Mouse (Mus musculus) heart, embryonic 11.5 days (tissue): ENCODE measurements at regions not wholly inside any gene's neighbourhood (a gene's known extent, or its start where the extent isn't known, plus 50 kb on each side); places are given as distances from the start of the nearest gene placed in this dataset.

ENCODE experiments used
- ATAC-seq: fragments of 200-750 bp; cut with Nextera tagmentation; replicated peaks from 2 replicates; pipeline ENCODE4 v1.8.0; 2017; ENCODE audit warnings: moderate library complexity; ENCODE audit not compliant: insufficient number of reproducible peaks, low FRiP score, low TSS enrichment
- H3K27ac ChIP-seq: fragments of 300-500 bp; sonication (generic); 2 replicates; pipeline ENCODE4 v1.5.1; 2014; ENCODE audit warnings: mild to moderate bottlenecking, low read depth, low read length
- H3K27me3 ChIP-seq: fragments of 300-500 bp; sonication (generic); 2 replicates; pipeline ENCODE4 v1.6.1; 2014; ENCODE audit warnings: mild to moderate bottlenecking, low read length, mixed read lengths; ENCODE audit not compliant: control insufficient read depth, insufficient read depth
- H3K36me3 ChIP-seq: fragments of 300-500 bp; sonication (generic); 2 replicates; pipeline ENCODE4 v1.6.1; 2014; ENCODE audit warnings: mild to moderate bottlenecking, low read length, moderate library complexity, mixed read lengths; ENCODE audit not compliant: control insufficient read depth, insufficient read depth
- H3K4me1 ChIP-seq: fragments of 300-500 bp; sonication (generic); 2 replicates; pipeline ENCODE4 v1.6.1; 2014; ENCODE audit warnings: low read length; ENCODE audit not compliant: control insufficient read depth, insufficient read depth
- H3K4me2 ChIP-seq: fragments of 300-500 bp; sonication (generic); 2 replicates; pipeline ENCODE4 v1.6.1; 2014; ENCODE audit warnings: mild to moderate bottlenecking, moderate library complexity
- H3K4me3 ChIP-seq: fragments of 300-500 bp; sonication (generic); 2 replicates; pipeline ENCODE4 v1.5.1; 2014; ENCODE audit warnings: low read depth, low read length
- H3K9ac ChIP-seq: fragments of 300-500 bp; sonication (generic); 2 replicates; pipeline ENCODE4 v1.6.1; 2014; ENCODE audit warnings: mild to moderate bottlenecking, low read depth, low read length, moderate library complexity
- H3K9me3 ChIP-seq: fragments of 300-500 bp; sonication (generic); replicated peaks from 2 replicates; pipeline ENCODE4 v1.6.1; 2016; ENCODE audit warnings: low read length; ENCODE audit not compliant: control insufficient read depth
- WGBS: fragments of 180-500 bp; shearing (Covaris S2); extraction: QIAGEN DNeasy Blood & Tissue Kit; methylation state at CpG from one replicate; pipeline ENCODE4 v1.1.7; 2014; ENCODE audit not compliant: insufficient replicate concordance; 5-methylcytosine and 5-hydroxymethylcytosine counted together

DNA sequence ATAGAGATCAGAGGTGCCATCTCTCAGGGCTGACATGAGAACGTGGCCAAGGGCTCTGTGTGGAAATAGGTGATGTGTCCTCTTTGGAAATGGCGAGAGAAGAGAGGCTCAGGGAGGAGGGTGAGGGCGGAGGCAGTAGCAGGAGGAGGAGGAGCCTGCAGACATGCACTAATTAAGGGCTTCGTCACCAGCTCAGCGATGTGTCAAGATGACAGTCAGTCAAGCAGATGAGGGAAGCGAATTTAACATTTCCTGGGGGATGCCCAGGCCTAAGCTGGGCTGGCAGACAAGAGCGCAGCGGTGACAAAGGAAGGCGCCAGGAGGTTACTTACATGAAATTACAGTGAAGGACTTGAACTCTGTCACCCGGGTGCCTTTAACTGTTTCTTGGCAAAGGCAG, 455.1 kb upstream of the Tbx3 start:
- no peak overlapping the region for H3K4me2 ChIP-seq
- H3K27ac ChIP-seq: no peak overlapping the region
- no peak overlapping the region for H3K4me3 ChIP-seq
- H3K9me3 ChIP-seq: no peaks in the 10 kb centered on the region; the same call in 1 of the 2 replicates
- no peak overlapping the region for H3K9ac ChIP-seq
- no peaks in the 10 kb centered on the region for H3K4me1 ChIP-seq
- peaks cover 6% of the 10 kb centered on the region; the same call in 1 of the 2 replicates for H3K27me3 ChIP-seq
- H3K36me3 ChIP-seq: no peaks in the 10 kb centered on the region
- 78% methylated on average over 10 of the region's 10 CpGs for WGBS
- ATAC-seq: no peak

GRCm38 (mm10) chr5:119216146-119216545, 454.3 kb upstream of the Tbx3 start:
- Histone ChIP-seq H3K4me1 (no peaks in the 10 kb centered on the region), H3K4me3 (no peak overlapping the region), H3K4me2 (no peak overlapping the region), H3K9ac (no peak overlapping the region), H3K9me3 (no peaks in the 10 kb centered on the region), H3K27me3 (peaks cover 6% of the 10 kb centered on the region; the same call in 1 of the 2 replicates), H3K36me3 (no peaks in the 10 kb centered on the region), H3K27ac (no peak overlapping the region)
- ATAC-seq: no peak
- 79% methylated on average over 3 of the region's 3 CpGs for WGBS

DNA sequence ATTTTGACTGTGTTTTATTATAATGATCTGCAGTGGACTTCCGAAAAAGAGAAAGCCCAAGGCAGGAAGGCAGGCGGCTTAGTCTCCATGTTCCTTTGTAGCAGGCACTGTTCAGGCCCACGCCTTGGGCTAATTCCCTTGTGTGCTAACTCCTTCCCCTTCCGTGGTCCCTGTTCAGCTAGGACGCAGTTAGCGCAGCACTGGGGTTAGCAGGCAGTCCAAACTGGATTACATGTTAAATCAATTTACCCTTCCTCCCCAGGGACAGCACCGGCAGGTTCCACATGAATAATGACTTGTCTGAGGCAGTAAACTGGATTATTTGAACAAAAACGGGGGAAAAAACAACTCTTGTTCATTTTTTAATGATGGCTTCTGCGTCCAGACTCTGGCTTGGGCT, 453.4 kb upstream of the Tbx3 start:
- no peak overlapping the region for H3K9ac ChIP-seq
- 79% methylated on average over 9 of the region's 9 CpGs for WGBS

DNA sequence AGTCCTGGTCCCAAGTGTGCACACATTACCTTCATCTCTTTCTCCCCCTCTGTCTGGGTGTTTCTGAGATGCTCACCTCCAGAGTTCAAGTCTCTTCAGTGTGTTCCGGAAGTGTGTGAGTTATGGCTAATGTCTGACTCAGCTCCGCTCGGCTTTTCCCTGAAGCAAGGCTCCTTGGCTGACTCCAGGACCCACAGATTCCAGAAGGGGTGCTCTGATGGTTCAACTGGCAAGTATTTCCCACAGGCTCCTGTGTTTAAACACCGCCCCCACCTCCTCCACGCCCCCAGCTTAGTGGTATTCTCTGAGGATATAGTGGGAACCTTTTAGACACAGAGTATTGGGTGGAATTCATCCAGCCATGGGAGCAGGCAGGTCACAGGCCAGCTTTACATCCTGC, 441.8 kb upstream of the Tbx3 start:
- H3K4me3 ChIP-seq: no peak overlapping the region
- no peak for ATAC-seq
- 89% methylated on average over 5 of the region's 5 CpGs for WGBS
- no peaks in the 10 kb centered on the region for H3K4me1 ChIP-seq
- H3K4me2 ChIP-seq: no peak overlapping the region
- H3K27ac ChIP-seq: no peak overlapping the region
- H3K36me3 ChIP-seq: no peaks in the 10 kb centered on the region
- H3K9me3 ChIP-seq: no peaks in the 10 kb centered on the region
- H3K9ac ChIP-seq: no peak overlapping the region
- H3K27me3 ChIP-seq: no peaks in the 10 kb centered on the region

More for the DNA sequence above, 453.4 kb upstream of the Tbx3 start:
- H3K4me2 ChIP-seq: no peak overlapping the region
- no peaks in the 10 kb centered on the region for H3K9me3 ChIP-seq
- no peaks in the 10 kb centered on the region for H3K4me1 ChIP-seq
- no peak overlapping the region for H3K27ac ChIP-seq
- no peaks in the 10 kb centered on the region for H3K36me3 ChIP-seq
- no peak overlapping the region for H3K4me3 ChIP-seq
- H3K27me3 ChIP-seq: peaks cover 6% of the 10 kb centered on the region; the same call in 1 of the 2 replicates
- no peak for ATAC-seq

GRCm38 (mm10) chr5:119232941-119233340, 437.5 kb upstream of the Tbx3 start:
- Histone ChIP-seq H3K4me3 (no peak overlapping the region), H3K4me1 (no peaks in the 10 kb centered on the region), H3K9ac (no peak overlapping the region), H3K9me3 (no peaks in the 10 kb centered on the region), H3K27me3 (no peaks in the 10 kb centered on the region), H3K4me2 (no peak overlapping the region), H3K36me3 (no peaks in the 10 kb centered on the region), H3K27ac (no peak overlapping the region)
- ATAC-seq: no peak
- WGBS: 64% methylated on average over 7 of the region's 7 CpGs

- no peak for ATAC-seq
- Histone ChIP-seq H3K9me3 (no peaks in the 10 kb centered on the region), H3K4me1 (no peaks in the 10 kb centered on the region), H3K36me3 (no peaks in the 10 kb centered on the region), H3K4me3 (no peak overlapping the region), H3K4me2 (no peak overlapping the region), H3K27me3 (no peaks in the 10 kb centered on the region), H3K9ac (no peak overlapping the region), H3K27ac (no peak overlapping the region)
- WGBS: 87% methylated on average over 10 of the region's 10 CpGs
Measured at GRCm38 (mm10) chr5:119235884-119236283, 434.6 kb upstream of the Tbx3 start.

- H3K27ac ChIP-seq: no peak overlapping the region
- ATAC-seq: no peak
Measured at GRCm38 (mm10) chr5:119246824-119247223, 423.6 kb upstream of the Tbx3 start.

GRCm38 (mm10) chr5:119248626-119249025, 421.8 kb upstream of the Tbx3 start:
- no peaks in the 10 kb centered on the region for H3K9me3 ChIP-seq
- H3K4me3 ChIP-seq: no peak overlapping the region
- 64% methylated on average over 6 of the region's 6 CpGs for WGBS
- H3K9ac ChIP-seq: no peak overlapping the region
- no peak for ATAC-seq
- H3K36me3 ChIP-seq: no peaks in the 10 kb centered on the region
- H3K27ac ChIP-seq: no peak overlapping the region
- H3K4me1 ChIP-seq: 0 out of 2 replicates have a peak, but pooled peaks cover 4% of the 10 kb centered on the region
- no peak overlapping the region for H3K4me2 ChIP-seq
- no peaks in the 10 kb centered on the region for H3K27me3 ChIP-seq

More at GRCm38 (mm10) chr5:119246824-119247223, 423.6 kb upstream of the Tbx3 start:
- Histone ChIP-seq H3K9ac (no peak overlapping the region), H3K4me1 (0 out of 2 replicates have a peak, but pooled peaks cover 4% of the 10 kb centered on the region), H3K36me3 (no peaks in the 10 kb centered on the region), H3K9me3 (no peaks in the 10 kb centered on the region), H3K4me2 (no peak overlapping the region), H3K4me3 (no peak overlapping the region), H3K27me3 (no peaks in the 10 kb centered on the region)
- WGBS: 62% methylated on average over 10 of the region's 10 CpGs

GRCm38 (mm10) chr5:119249124-119249718, 421.2 kb upstream of the Tbx3 start:
- Histone ChIP-seq H3K9ac (no peak overlapping the region), H3K4me3 (no peak overlapping the region), H3K36me3 (no peaks in the 10 kb centered on the region), H3K27me3 (no peaks in the 10 kb centered on the region), H3K9me3 (no peaks in the 10 kb centered on the region), H3K27ac (no peak overlapping the region), H3K4me2 (no peak overlapping the region), H3K4me1 (0 out of 2 replicates have a peak, but pooled peaks cover 4% of the 10 kb centered on the region)
- WGBS: 47% methylated on average over 6 of the region's 6 CpGs
- ATAC-seq: no peak
